Mouse (Mus musculus): ENCODE measurements at regions not wholly inside any gene's neighbourhood (a gene's known extent, or its start where the extent isn't known, plus 50 kb on each side); places are given as distances from the start of the nearest gene placed in this dataset.

DNA sequence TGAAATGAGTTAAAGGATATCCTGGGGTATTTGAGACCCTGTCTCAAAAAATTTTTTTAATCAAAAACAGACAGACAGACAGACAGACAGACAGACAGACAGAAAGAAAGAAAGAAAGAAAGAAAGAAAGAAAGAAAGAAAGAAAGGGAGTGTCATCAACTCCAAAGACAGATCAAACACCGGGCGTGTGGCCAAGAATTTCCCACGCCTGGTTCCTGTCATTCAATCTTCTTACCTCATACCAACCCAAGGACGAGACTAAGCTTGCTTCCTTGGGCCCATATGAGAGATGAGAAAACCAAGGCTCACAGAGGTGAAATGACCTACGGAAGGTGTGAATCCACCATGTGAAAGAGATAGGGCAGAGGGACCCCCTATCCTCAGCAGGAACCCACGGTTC is 530.7 kb upstream of the Tbx3 start:
- Histone ChIP-seq H3K9ac (ENCODE audit: control insufficient read depth, low read depth, low read length, poor library complexity, severe bottlenecking) (no peak overlapping the region), H3K4me1 (ENCODE audit: control insufficient read depth in 1 of 2, insufficient read depth in 2 of 2, low read length in 2 of 2) (no peaks in the 10 kb centered on the region), H3K9me3 (replicated peaks; ENCODE audit: insufficient read depth, low read length) (no peaks in the 10 kb centered on the region), H3K27me3 (ENCODE audit: control insufficient read depth in 1 of 2, insufficient read depth in 2 of 2, low read length in 2 of 2) (no peaks in the 10 kb centered on the region), H3K79me2 (ENCODE audit: control insufficient read depth, insufficient read depth, low read length, poor library complexity) (no peaks in the 10 kb centered on the region), H3K36me3 (ENCODE audit: control insufficient read depth in 1 of 2, insufficient read depth in 2 of 2, low read length in 2 of 2) (no peaks in the 10 kb centered on the region), H3K27ac (ENCODE audit: control insufficient read depth, low read depth, low read length) (no peak overlapping the region), H3K4me3 (ENCODE audit: control insufficient read depth in 1 of 2, insufficient read depth in 1 of 2, low read depth in 2 of 2, low read length in 2 of 2) (no peak overlapping the region)
- DNase-seq (ENCODE audit: low read depth, low spot score): no peak
- TF ChIP-seq MAZ (IDR thresholded peaks at IDR 0.05; ENCODE audit: low read depth, low read length) (no peak), MYB (IDR thresholded peaks at IDR 0.05; ENCODE audit: low read depth, low read length) (no peak), SMC3 (IDR thresholded peaks at IDR 0.05; ENCODE audit: low read depth, low read length) (no peak), TCF12 (IDR thresholded peaks at IDR 0.05; ENCODE audit: low read depth, low read length) (no peak), USF1 (IDR thresholded peaks at IDR 0.05; ENCODE audit: low read depth, low read length) (no peak), GATA1 (IDR thresholded peaks at IDR 0.05; ENCODE audit: low read depth, low read length) (no peak), MEF2A (IDR thresholded peaks at IDR 0.05; ENCODE audit: extremely low read depth, insufficient replicate concordance, low read depth, low read length, poor library complexity, severe bottlenecking) (no peak), MXI1 (IDR thresholded peaks at IDR 0.05; ENCODE audit: low read depth, low read length) (no peak), ETS1 (IDR thresholded peaks at IDR 0.05; ENCODE audit: low read depth, low read length) (no peak), MAFK (IDR thresholded peaks at IDR 0.05; ENCODE audit: borderline replicate concordance, low read depth, low read length) (no peak), USF2 (IDR thresholded peaks at IDR 0.05; ENCODE audit: borderline replicate concordance in 1 of 2, insufficient read depth in 1 of 2, low read depth in 1 of 2, low read length in 2 of 2) (no peak), RCOR1 (IDR thresholded peaks at IDR 0.05; ENCODE audit: low read depth, low read length) (no peak), HCFC1 (IDR thresholded peaks at IDR 0.05; ENCODE audit: low read depth, low read length) (no peak), TAL1 (IDR thresholded peaks at IDR 0.05; ENCODE audit: low read length) (no peak)

DNA sequence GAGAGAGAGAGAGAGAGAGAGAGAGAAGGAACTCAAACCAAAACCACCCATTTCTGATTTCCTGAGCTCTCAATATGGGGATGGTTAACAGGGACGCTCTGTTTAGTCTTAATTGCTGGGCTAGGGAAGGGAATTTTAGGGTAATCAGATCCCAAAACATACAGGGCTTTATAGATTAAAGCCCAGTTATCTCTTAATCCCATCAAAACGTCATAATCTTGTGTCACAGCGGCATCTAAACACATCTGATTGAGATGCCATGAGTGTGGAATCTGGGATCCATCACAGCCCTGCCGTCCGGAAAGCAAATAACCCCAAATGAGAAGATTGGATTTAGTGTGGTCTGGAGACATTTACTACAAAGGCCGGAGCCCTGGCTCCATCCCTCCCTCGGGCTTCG is 527.1 kb upstream of the Tbx3 start:
- H3K4me1 ChIP-seq (ENCODE audit: control insufficient read depth in 1 of 2, insufficient read depth in 2 of 2, low read length in 2 of 2): no peaks in the 10 kb centered on the region
- no peak for DNase-seq (ENCODE audit: low read depth, low spot score)
- no peak overlapping the region for H3K9ac ChIP-seq (ENCODE audit: control insufficient read depth, low read depth, low read length, poor library complexity, severe bottlenecking)
- no peaks in the 10 kb centered on the region for H3K79me2 ChIP-seq (ENCODE audit: control insufficient read depth, insufficient read depth, low read length, poor library complexity)
- no peak for TF ChIP-seq ETS1 (IDR thresholded peaks at IDR 0.05; ENCODE audit: low read depth, low read length)
- TF ChIP-seq SIN3A (IDR thresholded peaks at IDR 0.05; ENCODE audit: low read length): no peak
- H3K36me3 ChIP-seq (ENCODE audit: control insufficient read depth in 1 of 2, insufficient read depth in 2 of 2, low read length in 2 of 2): no peaks in the 10 kb centered on the region
- no peak overlapping the region for H3K4me3 ChIP-seq (ENCODE audit: control insufficient read depth in 1 of 2, insufficient read depth in 1 of 2, low read depth in 2 of 2, low read length in 2 of 2)
- no peak overlapping the region for H3K27ac ChIP-seq (ENCODE audit: control insufficient read depth, low read depth, low read length)
- no peaks in the 10 kb centered on the region for H3K27me3 ChIP-seq (ENCODE audit: control insufficient read depth in 1 of 2, insufficient read depth in 2 of 2, low read length in 2 of 2)
- H3K9me3 ChIP-seq (replicated peaks; ENCODE audit: insufficient read depth, low read length): no peaks in the 10 kb centered on the region
